Mouse (Mus musculus) mature B cell (primary cell): ENCODE data around the gene H2al1a.

Experiments
- in situ Hi-C: fragments of 300-500 bp; cut with MboI; formaldehyde crosslinking; loops from 2 replicates; pipeline ENCODE4 v1.14.3; 2019

H2al1a gene

DNA sequence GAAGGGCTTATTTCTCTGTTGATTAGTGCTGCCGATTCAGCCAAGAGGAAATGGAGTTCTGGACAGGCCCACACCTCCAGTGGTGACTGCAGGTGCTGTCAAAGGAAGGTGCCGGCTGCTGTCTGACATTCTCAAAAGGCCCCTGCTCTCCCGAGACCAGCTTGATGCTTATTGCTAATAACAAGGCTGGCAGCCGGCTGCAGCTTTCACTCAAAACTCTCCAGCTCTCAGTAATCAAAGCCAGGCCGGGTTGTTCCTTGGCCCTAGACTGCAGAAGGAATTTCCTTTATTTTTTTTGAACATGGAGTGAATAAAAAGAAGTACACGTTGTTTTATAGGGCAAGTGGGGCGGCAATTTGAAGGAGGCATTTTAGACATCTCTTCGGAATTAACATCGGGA lies 46.7 kb downstream of the H2al1a start:
- in situ Hi-C loops, result no loop called here

DNA sequence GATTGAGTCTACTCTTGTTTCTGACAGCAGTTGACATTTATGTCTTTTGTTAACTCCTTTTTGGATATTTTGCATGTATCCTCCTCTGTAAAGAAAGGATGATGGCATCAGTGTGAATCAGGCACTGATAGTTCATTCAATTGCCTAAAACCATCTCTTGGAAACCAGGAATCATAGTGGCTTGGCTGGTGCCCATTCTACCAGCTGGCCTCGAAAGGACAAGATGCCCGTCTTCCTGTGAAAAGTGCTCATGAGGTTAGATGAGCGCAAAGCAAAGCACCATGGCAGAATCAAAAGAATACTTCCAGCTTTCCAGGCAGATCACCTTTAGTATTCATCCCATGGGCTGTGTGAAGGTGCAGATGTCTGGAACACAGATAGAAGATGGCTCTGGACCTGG lies 47.7 kb downstream of the H2al1a start:
- in situ Hi-C loops, result no loop called here
